Mouse (Mus musculus) ES-Bruce4 (cell line): Measurements from ENCODE around the gene Pigx. TPM values are rescaled to one million over a fixed set of nuclear protein-coding genes. Genes with fewer than 3 reads are reported as not detected.

Source experiments
- H3K27ac ChIP-seq: 2 replicates; pipeline ENCODE4 v1.5.1; 2012; ENCODE audit warnings: low read length, inconsistent platforms; ENCODE audit not compliant: insufficient read depth
- H3K27me3 ChIP-seq: 2 replicates; pipeline ENCODE4 v1.6.1; 2012; ENCODE audit warnings: mild to moderate bottlenecking, low read length, inconsistent platforms; ENCODE audit not compliant: control insufficient read depth, poor library complexity, insufficient read depth, severe bottlenecking
- H3K36me3 ChIP-seq: 2 replicates; pipeline ENCODE4 v1.6.1; 2012; ENCODE audit warnings: inconsistent platforms, mild to moderate bottlenecking, low read length, moderate library complexity; ENCODE audit not compliant: control insufficient read depth, poor library complexity, insufficient read depth, severe bottlenecking
- H3K4me1 ChIP-seq: one replicate; pipeline ENCODE4 v1.8.1; 2011; ENCODE audit warnings: low read length; ENCODE audit not compliant: control insufficient read depth, insufficient read depth
- H3K4me3 ChIP-seq: 2 replicates; pipeline ENCODE4 v1.5.1; 2011; ENCODE audit warnings: low read depth, mild to moderate bottlenecking, low read length
- H3K9ac ChIP-seq: 2 replicates; pipeline ENCODE4 v1.6.1; 2012; ENCODE audit warnings: low read depth, mild to moderate bottlenecking, inconsistent platforms; ENCODE audit not compliant: poor library complexity, severe bottlenecking
- H3K9me3 ChIP-seq: replicated peaks from 2 replicates; pipeline ENCODE4 v1.6.1; 2012; ENCODE audit warnings: mild to moderate bottlenecking, low read length, inconsistent platforms; ENCODE audit not compliant: control insufficient read depth, poor library complexity, insufficient read depth, severe bottlenecking
- CTCF ChIP-seq: IDR thresholded peaks from one replicate; pipeline ENCODE4 v1.8.1; 2011; ENCODE audit warnings: low read depth, low read length
- EP300 ChIP-seq: IDR thresholded peaks from 2 replicates; pipeline ENCODE4 v1.6.1; 2011; ENCODE audit warnings: low read depth, low read length; ENCODE audit not compliant: insufficient read depth
- POLR2A ChIP-seq: IDR thresholded peaks from one replicate; pipeline ENCODE4 v1.8.1; 2011; ENCODE audit warnings: low read length; ENCODE audit not compliant: insufficient read depth
- polyA plus RNA-seq: library from polyadenylated mRNA; stranded (reverse); fragments of >200 nt; gene quantifications from 2 replicates; pipeline ENCODE4 v1.2.4, GENCODE M21; 2011; ENCODE audit warnings: low read depth; ENCODE audit not compliant: missing spikeins, insufficient read depth, insufficient read length

Gene Pigx
- polyA plus RNA-seq, 1 experiment = 69.2 TPM

GRCm38 (mm10) chr16:32059840-32060523 lies 39.6 kb downstream of the Pigx start:
- no peaks in the 10 kb centered on the region for H3K9me3 ChIP-seq
- H3K4me1 ChIP-seq = no peaks in the 10 kb centered on the region
- TF ChIP-seq EP300 (no peak), POLR2A (no peak)
- no peak overlapping the region for H3K9ac ChIP-seq
- no peak overlapping the region for H3K4me3 ChIP-seq
- H3K27me3 ChIP-seq = no peaks in the 10 kb centered on the region
- H3K27ac ChIP-seq = no peak overlapping the region
- H3K36me3 ChIP-seq = no peaks in the 10 kb centered on the region

- H3K9ac ChIP-seq = no peak overlapping the region
- no peaks in the 10 kb centered on the region for H3K36me3 ChIP-seq
- H3K9me3 ChIP-seq = no peaks in the 10 kb centered on the region
- TF ChIP-seq POLR2A (no peak), EP300 (no peak), CTCF (no peak)
- no peaks in the 10 kb centered on the region for H3K4me1 ChIP-seq
- no peaks in the 10 kb centered on the region for H3K27me3 ChIP-seq
- H3K4me3 ChIP-seq = no peak overlapping the region
- no peak overlapping the region for H3K27ac ChIP-seq
These were observed 40.7 kb downstream of the Pigx start for GRCm38 (mm10) chr16:32058817-32059216.

GRCm38 (mm10) chr16:32042367-32042766 lies 57.2 kb downstream of the Pigx start:
- Histone ChIP-seq H3K4me3 (no peak overlapping the region), H3K9me3 (no peaks in the 10 kb centered on the region), H3K27ac (no peak overlapping the region), H3K36me3 (peaks cover 31% of the 10 kb centered on the region), H3K27me3 (no peaks in the 10 kb centered on the region), H3K9ac (no peak overlapping the region), H3K4me1 (no peaks in the 10 kb centered on the region)
- TF ChIP-seq EP300 (no peak), CTCF (no peak), POLR2A (no peak)

Other genes with a start within 250 kb of the Pigx start
- not detected in 2 replicates for gene Meltf, start 220.9 kb downstream of the Pigx start, polyA plus RNA-seq
- gene Pigz, start 165.9 kb downstream of the Pigx start, polyA plus RNA-seq = not detected in 2 replicates
- 15.6 and 17.7 TPM in 2 replicates for gene 0610012G03Rik, start 151.2 kb downstream of the Pigx start, polyA plus RNA-seq
- gene Ncbp2, start 151.2 kb downstream of the Pigx start, polyA plus RNA-seq = 84.8 and 90.2 TPM in 2 replicates
- gene Senp5, start 96.5 kb downstream of the Pigx start, polyA plus RNA-seq = 23.5 and 25.6 TPM in 2 replicates
- 76.8 and 81.0 TPM in 2 replicates for gene Pak2, start 20.4 kb downstream of the Pigx start, polyA plus RNA-seq
- 12.7 and 13.0 TPM in 2 replicates for gene Cep19, start 60 bp upstream of the Pigx start, polyA plus RNA-seq
- 0.61 and 1.1 TPM in 2 replicates for gene Nrros, start 65.9 kb upstream of the Pigx start, polyA plus RNA-seq
- gene Bex6, start 80.1 kb upstream of the Pigx start, polyA plus RNA-seq = not detected in 2 replicates
- 15.5 and 16.0 TPM in 2 replicates for gene Fbxo45, start 147.4 kb upstream of the Pigx start, polyA plus RNA-seq
- 15.9 and 17.5 TPM in 2 replicates for gene Wdr53, start 147.5 kb upstream of the Pigx start, polyA plus RNA-seq
- gene Smco1, start 171.7 kb upstream of the Pigx start, polyA plus RNA-seq = not detected in 2 replicates
- gene Rnf168, start 177.7 kb upstream of the Pigx start, polyA plus RNA-seq = 27.2 and 31.0 TPM in 2 replicates
- gene Ubxn7, start 232.5 kb upstream of the Pigx start, polyA plus RNA-seq = 98.6 and 108 TPM in 2 replicates